20 mouse cellular contexts compared by ENCODE assay signal in the genomic region with DNA sequence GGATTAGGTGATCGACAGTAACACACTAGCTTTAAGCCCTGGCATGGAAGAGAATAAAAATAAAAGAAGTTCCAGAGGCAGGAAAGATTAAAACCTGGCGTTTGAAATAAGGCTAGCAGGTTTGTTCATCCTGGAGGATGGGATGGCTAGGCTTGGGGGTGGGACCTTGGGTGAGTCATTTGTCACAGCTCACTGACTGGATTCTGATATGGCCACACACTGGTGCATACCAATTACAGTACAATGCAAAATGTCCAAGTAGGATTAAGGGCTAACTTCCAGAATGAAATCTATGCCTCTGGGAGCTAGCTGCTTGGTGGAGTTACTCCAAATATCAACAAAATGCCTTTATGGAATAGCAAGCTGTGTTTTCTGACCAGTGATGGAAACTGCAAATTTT. TPM values are rescaled to one million over a fixed set of nuclear protein-coding genes. Genes with fewer than 3 reads are reported as not detected.
DNase-seq lines count a peak whose midpoint lies in the region; ATAC-seq and TF ChIP-seq lines count a peak whose summit lies in the region.
"Had no signal": no experiment of that assay in that cellular context is flagged by ENCODE, and none has a peak within 500 bp of the region (broad histone marks: within the 10 kb centered on the region; RNA-seq: fewer than 3 reads in every experiment).

No protein-coding gene starts in this region.

- no peak for TF ChIP-seq CTCF in Patski (IDR thresholded peaks at IDR 0.05)

- intact Hi-C loops in heart, postnatal 14 days (cut with DNase I), result no loop called here

- no peaks in the 10 kb centered on the region for H3K27me3 ChIP-seq in Patski
- H3K27me3 ChIP-seq: CH12.LX had no signal

- ATAC-seq in Patski, result peak; percentile 76
- ATAC-seq: activated CD4-positive, CD25-positive, alpha-beta regulatory T cell, adult 4 months; CD4-positive, CD25-positive, alpha-beta regulatory T cell, adult 4 months had no signal

- in situ Hi-C loops in Patski (cut with MboI; ENCODE audit: low pct_unique_long_range_greater_than_20kb), result no loop called here

- CTCF ChIA-PET in Patski (lab: Charles Lee), result interaction anchor here (0.8 kb wide), 1 partner anchor 12 kb away, joined by 3 read pairs; no protein-coding TSS in a partner anchor

- DNase-seq in Muller cell, postnatal 12 days (ENCODE audit: inconsistent ontology term), result peak; percentile 51
- DNase-seq in Patski (ENCODE audit: low read depth, low spot score), result no peak
- DNase-seq in adrenal gland, postnatal 25 days, result no peak
- DNase-seq in heart, postnatal 14 days, result no peak
- DNase-seq: adrenal gland, adult 2 months; adrenal gland, adult 8-10 months; adrenal gland, postnatal 10 days; adrenal gland, postnatal 14 days; B cell, adult 2 months; cerebellum, adult 11 months; cerebellum, adult 11-12 months; cerebellum, adult 18-20 months; cerebellum, adult 2 months; cerebellum, adult 8-10 months; cerebellum, adult 9-10 months had no signal

- POLR2A ChIA-PET in Patski (lab: Charles Lee), result no interaction called here

RNA-seq across cellular contexts. Expression of gene Chrna7, which starts 16.8 kb away (rescaled TPM):
- polyA plus RNA-seq in Patski (2021), result 0.83 TPM
- total RNA-seq in adrenal gland, postnatal 25 days (2021), result 13.6 and 21.8 TPM in 2 replicates
- not detected for total RNA-seq in heart, postnatal 14 days (2021)
- total RNA-seq: CH12.LX, MEL had no signal
- polyA plus RNA-seq: activated CD4-positive, CD25-positive, alpha-beta regulatory T cell, adult 4 months; CD4-positive, CD25-positive, alpha-beta regulatory T cell, adult 4 months; G1E had no signal

Comparison
In these comparisons a context has a peak if more than half of its experiments do, and no peak if none do; other contexts are left out.
1. RNA of gene Chrna7, which starts 16.8 kb away (total RNA-seq): 13.6 to 21.8 TPM in adrenal gland, postnatal 25 days; not detected in heart, postnatal 14 days; every median in the first group is over 10 times any median in the second.